Mouse (Mus musculus) heart, postnatal 0 days (tissue): ENCODE results near the gene Slc35b2.

Experiments used
- CTCF ChIP-seq: IDR thresholded peaks from 2 replicates; pipeline ENCODE4 v1.5.1; 2016; ENCODE audit warnings: antibody characterized with exemption, control low read depth, low read depth
- EP300 ChIP-seq: IDR thresholded peaks from 2 replicates; pipeline ENCODE4 v1.6.1; 2016; ENCODE audit warnings: antibody characterized with exemption, low read depth

DNA sequence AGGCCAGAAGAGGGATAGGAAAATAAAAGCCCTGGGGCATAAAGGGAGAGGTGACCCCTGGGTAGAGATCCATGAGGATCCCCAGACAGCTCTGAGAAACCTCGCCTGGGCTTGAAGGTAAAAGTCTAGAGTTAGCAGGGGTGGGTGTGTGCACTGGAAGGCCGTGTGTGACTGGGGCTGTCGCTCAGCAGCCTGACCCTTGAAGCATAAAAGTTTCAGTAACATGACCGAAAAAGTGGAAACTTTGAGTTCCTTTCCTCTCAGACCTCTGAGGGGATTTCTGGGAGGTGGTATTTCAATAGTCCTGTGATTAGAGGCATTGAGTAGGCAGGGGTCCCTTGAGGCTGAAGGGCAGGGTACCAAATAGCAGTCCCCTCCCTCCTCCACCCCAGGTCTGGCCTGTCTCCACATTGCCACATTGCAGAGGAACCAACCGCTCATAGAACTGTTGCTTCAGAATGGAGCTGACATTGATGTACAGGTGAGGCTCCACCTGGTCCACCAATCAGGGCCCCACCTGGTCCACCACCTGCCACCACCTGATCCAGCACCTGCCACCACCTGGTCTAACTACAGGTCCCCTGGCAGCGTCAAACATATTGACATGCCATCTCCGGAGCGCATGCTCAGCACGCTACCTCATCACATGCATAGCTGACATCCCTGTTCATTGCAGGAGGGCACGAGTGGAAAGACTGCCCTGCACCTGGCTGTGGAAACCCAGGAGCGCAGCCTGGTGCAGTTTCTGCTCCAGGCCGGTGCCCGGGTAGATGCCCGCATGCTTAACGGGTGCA is 3.7 kb upstream of the Slc35b2 start:
- no peak for TF ChIP-seq CTCF
- TF ChIP-seq EP300 = no peak
